Mouse (Mus musculus) stomach, adult 2 months (tissue): ENCODE measurements around the gene Slc25a13. TPM values are rescaled to one million over a fixed set of nuclear protein-coding genes. Genes with fewer than 3 reads are reported as not detected.

Experiments
- polyA plus RNA-seq: library from polyadenylated mRNA; depleted of rRNA; stranded (reverse); fragments of >200 nt; gene quantifications from 2 replicates; pipeline ENCODE4 v1.2.3, GENCODE M21; 2012; rRNA removed

Slc25a13 gene
- polyA plus RNA-seq = 1.4 and 2.2 TPM in 2 replicates

DNA sequence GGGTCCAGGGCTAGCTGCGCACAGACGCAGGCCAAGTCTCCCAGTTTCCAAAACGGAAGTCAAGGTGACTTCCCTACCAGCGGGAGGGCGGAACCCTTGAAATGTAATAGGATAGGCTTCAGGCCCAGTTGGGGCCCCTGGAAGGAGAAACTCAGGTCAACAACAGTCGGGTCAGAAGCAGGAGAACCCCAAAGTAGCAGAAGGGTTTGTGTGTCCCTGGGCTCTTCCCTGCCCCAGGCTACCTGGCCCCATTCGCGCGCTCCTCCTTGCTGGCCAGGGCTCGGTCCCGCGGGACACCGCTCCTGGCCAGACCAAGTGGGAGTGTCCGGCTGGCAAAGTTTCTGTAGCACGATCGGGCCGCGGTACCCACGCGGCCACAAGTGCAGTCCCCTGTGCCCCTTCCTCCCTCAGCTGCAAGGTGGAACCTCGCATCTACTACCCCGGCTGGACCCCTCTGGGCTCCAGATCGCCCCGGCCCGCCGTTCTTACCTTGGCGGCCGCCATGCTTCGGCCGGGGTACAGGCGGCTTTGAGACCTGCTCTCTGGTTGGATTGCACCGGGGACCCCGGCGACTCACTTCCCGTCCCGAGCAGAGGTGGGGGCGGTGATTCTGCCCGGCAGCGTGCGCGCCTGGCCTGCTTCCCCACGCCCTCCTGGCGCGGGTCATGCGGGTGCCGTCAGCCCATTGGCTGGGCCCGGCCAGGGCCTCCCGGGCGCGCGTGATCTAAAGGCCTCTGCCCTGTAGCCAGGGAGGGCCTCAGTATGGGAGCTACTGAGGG, at the start of gene Slc25a13:
Slc25a13 (minus strand) TSS at position 667 of the 779 bp plus-strand sequence.

